In the genomic region with DNA sequence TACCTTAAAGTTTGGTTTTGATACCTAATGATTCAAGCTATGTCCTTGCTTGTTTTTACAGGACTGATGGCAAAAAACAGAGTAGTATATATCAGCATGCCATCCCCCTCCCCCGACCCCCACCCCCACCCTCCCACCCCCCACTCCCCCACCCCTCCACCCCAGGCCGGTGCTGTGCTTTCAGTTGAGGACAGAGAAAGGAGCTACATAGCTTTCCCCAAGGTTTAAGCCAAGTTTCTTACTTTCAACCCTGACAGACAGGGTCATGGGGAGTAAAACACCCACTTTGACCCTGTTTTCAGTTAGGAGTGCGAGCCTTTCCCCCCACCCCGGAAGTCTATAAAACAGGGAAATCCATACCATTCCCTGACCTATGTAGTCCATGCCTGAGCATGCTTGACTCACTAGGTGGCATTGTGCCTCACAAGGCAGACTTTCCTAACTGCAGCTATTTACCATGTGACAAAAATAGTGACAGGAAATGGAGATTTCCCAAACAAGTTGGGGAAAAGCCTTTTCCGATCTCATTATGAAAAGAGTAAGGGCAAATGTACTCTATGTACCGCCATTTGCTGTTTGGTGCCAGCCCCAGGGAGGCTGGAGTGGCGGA, we compare ENCODE assay signal across 11 mouse cellular contexts.
DNase-seq lines count a peak whose midpoint lies in the region; ATAC-seq and TF ChIP-seq lines count a peak whose summit lies in the region.
"Had no signal": no experiment of that assay in that cellular context is flagged by ENCODE, and none has a peak within 500 bp of the region (broad histone marks: within the 10 kb centered on the region; RNA-seq: fewer than 3 reads in every experiment).

No protein-coding gene starts in this region.

- ATAC-seq in forebrain, postnatal 0 days: peak; percentile 27; the same call in 1 of the 2 replicates
- ATAC-seq in cerebellum, adult (ENCODE audit: insufficient number of reproducible peaks, low FRiP score, low TSS enrichment): no peak

- H3K27ac ChIP-seq in forebrain, postnatal 0 days (ENCODE audit: low read depth, low read length): no peak overlapping the region
- H3K27ac ChIP-seq in forebrain, embryonic 10.5 days: no peak overlapping the region
- H3K27ac ChIP-seq in layer of hippocampus, adult 2 months: no peak overlapping the region
- H3K27ac ChIP-seq in limb, embryonic 10.5 days: peak overlapping the region; percentile 50; the same call in 1 of the 2 replicates
- H3K27ac ChIP-seq: embryonic facial prominence, embryonic 12.5 days; hindbrain, embryonic 12.5 days had no signal

- H3K4me3 ChIP-seq in forebrain, postnatal 0 days (ENCODE audit: low read depth, low read length): no peak overlapping the region
- no peak overlapping the region for H3K4me3 ChIP-seq in forebrain, embryonic 10.5 days
- no peak overlapping the region for H3K4me3 ChIP-seq in layer of hippocampus, adult 2 months
- no peak overlapping the region for H3K4me3 ChIP-seq in limb, embryonic 10.5 days
- H3K4me3 ChIP-seq: embryonic facial prominence, embryonic 12.5 days; hindbrain, embryonic 12.5 days had no signal

- no peaks in the 10 kb centered on the region for H3K36me3 ChIP-seq in forebrain, postnatal 0 days (ENCODE audit: insufficient read depth)
- H3K36me3 ChIP-seq in forebrain, embryonic 10.5 days (replicated peaks): no peaks in the 10 kb centered on the region
- H3K36me3 ChIP-seq in limb, embryonic 10.5 days: no peaks in the 10 kb centered on the region
- H3K36me3 ChIP-seq: embryonic facial prominence, embryonic 12.5 days; hindbrain, embryonic 12.5 days had no signal

- no peaks in the 10 kb centered on the region for H3K27me3 ChIP-seq in forebrain, postnatal 0 days (ENCODE audit: insufficient read depth, low read length)
- no peaks in the 10 kb centered on the region for H3K27me3 ChIP-seq in forebrain, embryonic 10.5 days (ENCODE audit: poor library complexity, severe bottlenecking)
- H3K27me3 ChIP-seq in limb, embryonic 10.5 days (ENCODE audit: low read depth, poor library complexity, severe bottlenecking): no peaks in the 10 kb centered on the region
- H3K27me3 ChIP-seq: embryonic facial prominence, embryonic 12.5 days; hindbrain, embryonic 12.5 days had no signal

- no peaks in the 10 kb centered on the region for H3K9me3 ChIP-seq in forebrain, postnatal 0 days (ENCODE audit: low read length)
- H3K9me3 ChIP-seq in forebrain, embryonic 10.5 days: no peaks in the 10 kb centered on the region
- no peaks in the 10 kb centered on the region for H3K9me3 ChIP-seq in limb, embryonic 10.5 days (replicated peaks)
- H3K9me3 ChIP-seq: embryonic facial prominence, embryonic 12.5 days; hindbrain, embryonic 12.5 days had no signal

- no peak for TF ChIP-seq POLR2A in brain, embryonic 14.5 days (IDR thresholded peaks at IDR 0.05; ENCODE audit: borderline replicate concordance, extremely low read depth, insufficient read depth, insufficient read length, poor library complexity, severe bottlenecking)

- H3K4me1 ChIP-seq in forebrain, postnatal 0 days (ENCODE audit: insufficient read depth): no peaks in the 10 kb centered on the region
- peaks cover 9% of the 10 kb centered on the region for H3K4me1 ChIP-seq in forebrain, embryonic 10.5 days
- peaks cover 7% of the 10 kb centered on the region for H3K4me1 ChIP-seq in limb, embryonic 10.5 days
- H3K4me1 ChIP-seq: embryonic facial prominence, embryonic 12.5 days had no signal

- TF ChIP-seq CTCF in forebrain, postnatal 0 days (IDR thresholded peaks at IDR 0.05; ENCODE audit: low read depth): peak; percentile 41
- peak; percentile 45 for TF ChIP-seq CTCF in layer of hippocampus, adult 2 months (conservative IDR thresholded peaks at IDR 0.05)
- TF ChIP-seq CTCF in brain, embryonic 14.5 days (IDR thresholded peaks at IDR 0.05; ENCODE audit: borderline replicate concordance, extremely low read depth, insufficient read depth, insufficient read length): no peak

- no peak overlapping the region for H3K4me2 ChIP-seq in forebrain, postnatal 0 days (ENCODE audit: low read depth)
- H3K4me2 ChIP-seq: embryonic facial prominence, embryonic 12.5 days; hindbrain, embryonic 12.5 days had no signal

- WGBS in forebrain, postnatal 0 days: 49% methylated on average over 7 of the region's 7 CpGs
- 60% methylated on average over 7 of the region's 7 CpGs for WGBS in forebrain, embryonic 10.5 days
- 53% methylated on average over 7 of the region's 7 CpGs for WGBS in limb, embryonic 10.5 days

- no peak overlapping the region for H3K9ac ChIP-seq in forebrain, postnatal 0 days
- H3K9ac ChIP-seq: embryonic facial prominence, embryonic 12.5 days; hindbrain, embryonic 12.5 days had no signal

- DNase-seq in forebrain, postnatal 0 days: peak; percentile 16
- no peak for DNase-seq in forebrain, embryonic 10.5 days (ENCODE audit: extremely low spot score, low spot score)
- no peak for DNase-seq in layer of hippocampus, adult 2 months (ENCODE audit: low spot score in 2 of 2)
- no peak for DNase-seq in layer of hippocampus, adult 9-11 months
- peak; percentile 24 for DNase-seq in brain, embryonic 14.5 days (ENCODE audit: low read depth)
- DNase-seq in limb, embryonic 10.5 days (ENCODE audit: low spot score): no peak
- no peak for DNase-seq in thymus, postnatal 0 days (ENCODE audit: low spot score)
- DNase-seq: B cell, adult 2 months had no signal

Comparison
In these comparisons a context has a peak if more than half of its experiments do, and no peak if none do; other contexts are left out.
1. DNase-seq: peak in forebrain, postnatal 0 days (single experiment) and brain, embryonic 14.5 days (single experiment); none in forebrain, embryonic 10.5 days (single experiment), layer of hippocampus, adult 2 months (0 of 2), layer of hippocampus, adult 9-11 months (single experiment), limb, embryonic 10.5 days (single experiment) and thymus, postnatal 0 days (single experiment).